Mouse (Mus musculus) CH12.LX (cell line): ENCODE results near the gene Ccdc85b. TPM values are rescaled to one million over a fixed set of nuclear protein-coding genes. Genes with fewer than 3 reads are reported as not detected.

Experiments
- DNase-seq: peaks from one replicate; pipeline ENCODE4 v3.0.0-alpha.2; 2013; ENCODE audit errors: extremely low read depth
- H3K27ac ChIP-seq: 2 replicates; pipeline ENCODE4 v1.5.1; 2012; ENCODE audit warnings: low read depth, mild to moderate bottlenecking, control low read depth, moderate library complexity; ENCODE audit not compliant: insufficient read depth
- H3K27me3 ChIP-seq: replicated peaks from 2 replicates; pipeline ENCODE3; 2012; ENCODE audit warnings: inconsistent platforms
- H3K36me3 ChIP-seq, 2 experiments: replicated peaks in 1 of 2; 2 replicates each; pipeline versions ENCODE3 to v1.6.1; 2012; ENCODE audit warnings: inconsistent platforms in 1 of 2, low read length in 1 of 2, mild to moderate bottlenecking in 1 of 2, mixed read lengths in 1 of 2, moderate library complexity in 1 of 2; ENCODE audit not compliant: control insufficient read depth in 1 of 2, insufficient read depth in 1 of 2
- H3K4me1 ChIP-seq, 2 experiments: 2 replicates each; pipeline ENCODE4 v1.6.1; 2012; ENCODE audit warnings: inconsistent platforms in 1 of 2, moderate library complexity in 1 of 2; ENCODE audit not compliant: insufficient read depth in 2 of 2, control insufficient read depth in 1 of 2
- H3K4me2 ChIP-seq: 2 replicates; pipeline ENCODE4 v1.6.1; 2012; ENCODE audit warnings: low read depth, mild to moderate bottlenecking, control low read depth; ENCODE audit not compliant: poor library complexity, insufficient read depth, severe bottlenecking
- H3K4me3 ChIP-seq, 3 experiments: fragments of 150-350 bp in 1 of 3; sonication (generic) in 1 of 3; replicated peaks in 1 of 3; 2 replicates each; pipeline versions ENCODE3 to v1.5.1; 2011 to 2012; ENCODE audit warnings: low read depth in 2 of 3, low read length in 2 of 3, mild to moderate bottlenecking in 2 of 3, moderate library complexity in 2 of 3, control low read depth in 1 of 3, improper control_type of control experiment in 1 of 3, inconsistent platforms in 1 of 3, mixed read lengths in 1 of 3; ENCODE audit not compliant: poor library complexity in 1 of 3
- H3K79me2 ChIP-seq: replicated peaks from 2 replicates; pipeline ENCODE4 v1.6.1; 2012; ENCODE audit warnings: mild to moderate bottlenecking, moderate library complexity; ENCODE audit not compliant: control insufficient read depth, poor library complexity, insufficient read depth, severe bottlenecking; ENCODE audit errors: extremely low read depth
- H3K9ac ChIP-seq: 2 replicates; pipeline ENCODE4 v1.6.1; 2012; ENCODE audit warnings: low read depth, mild to moderate bottlenecking, control low read depth, moderate library complexity; ENCODE audit not compliant: insufficient read depth
- H3K9me3 ChIP-seq: replicated peaks from 2 replicates; pipeline ENCODE3; 2012; ENCODE audit warnings: low read length, inconsistent platforms, mixed read lengths
- BHLHE40 ChIP-seq: IDR thresholded peaks from 2 replicates; pipeline ENCODE4 v1.6.1; 2011; ENCODE audit warnings: mild to moderate bottlenecking, low read depth, low read length, improper control_type of control experiment
- CHD1 ChIP-seq: IDR thresholded peaks from 2 replicates; pipeline ENCODE4 v1.6.1; 2012; ENCODE audit warnings: low read depth, low read length, improper control_type of control experiment, inconsistent platforms
- CTCF ChIP-seq, 2 experiments: IDR thresholded peaks in 1 of 2; conservative IDR thresholded peaks in 1 of 2; 2 replicates each; pipeline ENCODE4 v1.5.1; 2011 to 2012; ENCODE audit warnings: low read depth in 2 of 2, low read length in 2 of 2, improper control_type of control experiment in 1 of 2, inconsistent platforms in 1 of 2, mild to moderate bottlenecking in 1 of 2, moderate library complexity in 1 of 2
- E2F4 ChIP-seq: IDR thresholded peaks from 2 replicates; pipeline ENCODE4 v1.6.1; 2011; ENCODE audit warnings: low read depth, low read length, improper control_type of control experiment; ENCODE audit not compliant: insufficient replicate concordance
- ETS1 ChIP-seq: conservative IDR thresholded peaks from 2 replicates; pipeline ENCODE4 v1.6.1; 2012; ENCODE audit warnings: low read depth, mild to moderate bottlenecking, inconsistent platforms, low read length, improper control_type of control experiment, moderate library complexity
- IRF4 ChIP-seq: IDR thresholded peaks from 2 replicates; pipeline ENCODE4 v1.6.1; 2014; ENCODE audit warnings: low read depth, mild to moderate bottlenecking, inconsistent platforms, low read length, improper control_type of control experiment
- JUND ChIP-seq: conservative IDR thresholded peaks from 2 replicates; pipeline ENCODE4 v1.6.1; 2011; ENCODE audit warnings: low read depth, low read length, improper control_type of control experiment
- KAT2A ChIP-seq: IDR thresholded peaks from 2 replicates; pipeline ENCODE4 v1.6.1; 2012; ENCODE audit warnings: low read length, improper control_type of control experiment, inconsistent platforms; ENCODE audit not compliant: insufficient replicate concordance
- MAFK ChIP-seq: IDR thresholded peaks from 2 replicates; pipeline ENCODE4 v1.6.1; 2011; ENCODE audit warnings: low read length, improper control_type of control experiment; ENCODE audit not compliant: insufficient replicate concordance
- MAX ChIP-seq: IDR thresholded peaks from 2 replicates; pipeline ENCODE4 v1.6.1; 2011; ENCODE audit warnings: low read length, improper control_type of control experiment
- MXI1 ChIP-seq: IDR thresholded peaks from 2 replicates; pipeline ENCODE4 v1.6.1; 2011; ENCODE audit warnings: mild to moderate bottlenecking, low read depth, low read length, improper control_type of control experiment
- NELFE ChIP-seq: IDR thresholded peaks from 2 replicates; pipeline ENCODE4 v1.6.1; 2011; ENCODE audit warnings: low read depth, low read length, improper control_type of control experiment
- NRF1 ChIP-seq: IDR thresholded peaks from 2 replicates; pipeline ENCODE4 v1.6.1; 2014; ENCODE audit warnings: low read depth, mild to moderate bottlenecking, inconsistent platforms, low read length, improper control_type of control experiment, moderate library complexity
- RAD21 ChIP-seq: IDR thresholded peaks from 2 replicates; pipeline ENCODE4 v1.6.1; 2011; ENCODE audit warnings: low read depth, mild to moderate bottlenecking, low read length, improper control_type of control experiment, moderate library complexity
- RCOR1 ChIP-seq: conservative IDR thresholded peaks from 2 replicates; pipeline ENCODE4 v1.6.1; 2012; ENCODE audit warnings: low read depth, mild to moderate bottlenecking, inconsistent platforms, low read length, improper control_type of control experiment
- SMC3 ChIP-seq: IDR thresholded peaks from 2 replicates; pipeline ENCODE4 v1.6.1; 2011; ENCODE audit warnings: low read depth, low read length, improper control_type of control experiment
- TBP ChIP-seq: conservative IDR thresholded peaks from 2 replicates; pipeline ENCODE4 v1.6.1; 2011; ENCODE audit warnings: low read depth, low read length, improper control_type of control experiment
- TCF12 ChIP-seq: IDR thresholded peaks from 2 replicates; pipeline ENCODE4 v1.6.1; 2014; ENCODE audit warnings: low read depth, mild to moderate bottlenecking, inconsistent platforms, low read length, improper control_type of control experiment
- UBTF ChIP-seq: IDR thresholded peaks from 2 replicates; pipeline ENCODE4 v1.6.1; 2012; ENCODE audit warnings: low read depth, mild to moderate bottlenecking, inconsistent platforms, low read length, improper control_type of control experiment, moderate library complexity
- USF1 ChIP-seq: IDR thresholded peaks from 2 replicates; pipeline ENCODE4 v1.6.1; 2014; ENCODE audit warnings: low read depth, mild to moderate bottlenecking, inconsistent platforms, low read length, improper control_type of control experiment
- USF2 ChIP-seq: conservative IDR thresholded peaks from 2 replicates; pipeline ENCODE4 v1.6.1; 2011; ENCODE audit warnings: low read depth, low read length, improper control_type of control experiment
- ZC3H11A ChIP-seq: IDR thresholded peaks from 2 replicates; pipeline ENCODE4 v1.6.1; 2012; ENCODE audit warnings: low read depth, mild to moderate bottlenecking, inconsistent platforms, low read length, improper control_type of control experiment
- ZMIZ1 ChIP-seq: IDR thresholded peaks from 2 replicates; pipeline ENCODE4 v1.6.1; 2012; ENCODE audit warnings: low read depth, mild to moderate bottlenecking, inconsistent platforms, low read length, improper control_type of control experiment
- ZNF384 ChIP-seq: IDR thresholded peaks from 2 replicates; pipeline ENCODE4 v1.6.1; 2012; ENCODE audit warnings: low read depth, low read length, improper control_type of control experiment, inconsistent platforms
- dilution Hi-C: fragments of 300-500 bp; cut with MboI; formaldehyde crosslinking; loops from 2 replicates; pipeline ENCODE4 v1.14.3; 2020; ENCODE audit warnings: low sequenced_read_pairs; ENCODE audit not compliant: extremely low pct_unique_long_range_greater_than_20kb, extremely low pct_ligation_motif_present
- in situ Hi-C: fragments of 300-500 bp; cut with MboI; formaldehyde crosslinking; loops from 3 replicates; pipeline ENCODE4 v1.14.3; 2019; ENCODE audit warnings: low sequenced_read_pairs, low pct_ligation_motif_present, low pct_unique_long_range_greater_than_20kb, mixed read lengths
- polyA plus RNA-seq: library from polyadenylated mRNA; unstranded; fragments of >175 nt; gene quantifications from 2 replicates; pipeline ENCODE4 v1.2.1, GENCODE M21; 2012; ENCODE audit warnings: low read depth; ENCODE audit not compliant: insufficient read length
- total RNA-seq, 2 experiments: library from RNA; depleted of rRNA; stranded (reverse); fragments of 300-350 nt in 1 of 2; fragments of >200 nt in 1 of 2; gene quantifications; 2 replicates each; pipeline ENCODE4 v1.2.3; 2012 to 2014

Ccdc85b gene
- total and polyA plus RNA-seq, 3 experiments = 2.1 to 4.2 (median 4.1) TPM

DNA sequence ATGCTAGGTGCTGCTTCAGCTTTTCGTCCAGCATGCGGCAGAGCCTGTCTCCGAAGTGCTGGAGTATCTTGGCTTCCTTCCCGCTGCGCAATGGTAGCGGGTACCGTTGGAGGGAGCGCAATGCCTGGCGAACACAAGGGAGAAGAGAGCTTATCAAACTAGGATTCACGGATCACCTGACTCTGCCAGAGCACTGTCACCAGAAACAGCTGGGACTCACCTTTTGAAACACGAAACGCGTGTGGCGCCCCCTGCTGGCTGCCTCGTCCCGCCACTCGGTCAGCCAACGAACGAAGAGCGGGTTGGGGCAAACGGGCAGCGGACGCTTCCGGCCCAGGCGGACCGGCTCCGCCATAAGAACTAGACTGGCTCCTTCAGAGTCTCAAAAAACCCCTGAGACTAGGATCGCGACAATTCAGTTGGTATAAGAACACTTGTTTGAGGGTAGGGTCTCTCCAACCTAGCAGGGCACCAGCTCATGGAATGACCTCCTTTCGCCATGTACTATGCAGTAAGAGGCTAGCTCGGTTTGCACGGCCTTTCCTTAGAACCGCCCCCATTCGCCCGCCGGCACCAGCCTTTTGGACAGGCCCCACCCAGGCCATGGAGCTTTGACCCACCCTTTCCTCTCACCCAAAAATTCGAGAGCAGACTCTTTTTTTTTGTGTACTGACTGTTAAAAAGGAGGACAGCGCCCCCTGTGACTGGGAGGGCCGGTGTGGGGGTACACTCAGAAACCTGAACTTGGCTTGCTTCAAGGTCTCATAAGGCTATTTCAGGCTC is 30.3 kb upstream of the Ccdc85b start, which contains the start of gene Mus81 (continued):
- no peak; the same call in 1 of the 2 replicates for TF ChIP-seq MAFK

DNA sequence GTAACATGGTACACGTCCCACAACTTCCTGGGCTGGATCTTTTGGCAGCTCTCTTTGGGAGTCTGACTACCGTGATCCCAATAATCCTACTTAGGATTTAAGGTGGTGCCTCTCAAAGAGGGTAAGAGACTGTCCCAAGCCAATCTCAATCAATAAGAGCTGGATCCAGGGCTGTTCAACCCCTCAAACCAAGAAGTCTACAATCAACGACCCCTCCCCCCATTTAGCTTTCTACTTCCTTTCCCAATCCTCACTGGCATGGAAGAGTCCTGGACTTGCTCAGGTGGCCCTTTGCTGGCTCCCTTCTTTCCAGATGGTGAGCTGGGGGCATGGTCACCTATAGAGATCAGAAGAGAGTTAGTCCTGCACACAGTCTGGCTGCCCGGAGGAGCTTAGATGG is 29.1 kb upstream of the Ccdc85b start:
- in situ Hi-C loops (no loop called here), dilution Hi-C loops (no loop called here)
- H3K4me3 ChIP-seq = no peak overlapping the region
- peaks cover 2 to 21% of the 10 kb centered on the region in 2 experiments; a peak in 2 of 4 replicates for H3K4me1 ChIP-seq
- H3K9me3 ChIP-seq = no peaks in the 10 kb centered on the region
- H3K4me2 ChIP-seq = no peak overlapping the region
- peaks cover 4% of the 10 kb centered on the region for H3K79me2 ChIP-seq
- no peaks in the 10 kb centered on the region for H3K27me3 ChIP-seq
- no peak overlapping the region for H3K27ac ChIP-seq
- no peak for DNase-seq
- H3K9ac ChIP-seq = no peak overlapping the region; the same call in 1 of the 2 replicates
- H3K36me3 ChIP-seq = peaks cover 29 to 48% of the 10 kb centered on the region in 2 experiments
- no peak for TF ChIP-seq SMC3
- TF ChIP-seq MXI1 = no peak
- TF ChIP-seq NRF1 = no peak
- TF ChIP-seq ZMIZ1 = no peak
- TF ChIP-seq UBTF = no peak
- no peak for TF ChIP-seq ETS1
- TF ChIP-seq ZC3H11A = no peak
- no peak for TF ChIP-seq USF2
- TF ChIP-seq TBP = no peak
- TF ChIP-seq CHD1 = no peak
- TF ChIP-seq BHLHE40 = no peak
- TF ChIP-seq ZNF384 = no peak
- TF ChIP-seq KAT2A = no peak
- TF ChIP-seq USF1 = no peak
- no peak for TF ChIP-seq TCF12

DNA sequence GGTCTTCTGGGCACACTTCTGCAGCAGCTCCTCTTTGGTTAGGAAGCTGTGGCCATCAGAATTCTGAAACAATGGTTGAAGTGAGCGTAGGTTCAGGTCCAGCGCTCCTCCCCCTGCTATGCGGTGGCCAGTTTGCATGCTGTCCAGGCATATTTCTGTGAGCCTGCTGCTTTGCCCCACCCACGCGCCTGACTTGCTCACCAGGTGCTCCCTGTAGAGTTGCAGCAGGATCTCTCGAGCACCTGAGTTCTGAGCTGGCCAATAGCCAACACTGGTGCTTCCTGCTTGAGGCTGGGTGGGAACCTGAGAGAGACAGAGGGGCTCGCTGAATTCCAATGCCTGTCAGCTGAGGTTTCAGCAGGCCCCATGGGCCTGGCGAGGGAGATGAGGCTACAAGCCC is 28.6 kb upstream of the Ccdc85b start:
- Histone ChIP-seq H3K9me3 (no peaks in the 10 kb centered on the region), H3K79me2 (no peaks in the 10 kb centered on the region), H3K9ac (no peak overlapping the region), H3K27me3 (no peaks in the 10 kb centered on the region), H3K4me2 (no peak overlapping the region), H3K4me3 (no peak overlapping the region), H3K4me1 (peaks cover 2 to 21% of the 10 kb centered on the region in 2 experiments; a peak in 2 of 4 replicates), H3K36me3 (peaks cover 29 to 52% of the 10 kb centered on the region in 2 experiments), H3K27ac (no peak overlapping the region)
- TF ChIP-seq JUND = no peak
- no peak for TF ChIP-seq CTCF (conservative IDR thresholded peaks at IDR 0.05 in 1 of 2, IDR thresholded peaks at IDR 0.05 in 1 of 2; ENCODE audit: low read depth in 2 of 2, low read length in 2 of 2)
- no peak for TF ChIP-seq ZNF384
- TF ChIP-seq USF2 = no peak
- no peak for TF ChIP-seq NELFE
- TF ChIP-seq MAX = no peak
- TF ChIP-seq KAT2A = no peak
- TF ChIP-seq RCOR1 = no peak
- TF ChIP-seq E2F4 = no peak
- TF ChIP-seq ZMIZ1 = no peak
- no peak for TF ChIP-seq SMC3
- no peak for TF ChIP-seq RAD21
- no peak for TF ChIP-seq MXI1
- TF ChIP-seq IRF4 = no peak
- no peak for TF ChIP-seq USF1
- no peak for TF ChIP-seq ETS1
- no peak for TF ChIP-seq NRF1
- DNase-seq = no peak
- dilution Hi-C loops (no loop called here), in situ Hi-C loops (no loop called here)
